Mouse (Mus musculus) neural tube, embryonic 13.5 days (tissue): ENCODE measurements around the gene Mmel1. TPM values are rescaled to one million over a fixed set of nuclear protein-coding genes. Genes with fewer than 3 reads are reported as not detected.
A peak's percentile ranks its signal among the peaks of the same experiment; 100 is the strongest.

Experiments used
- ATAC-seq: fragments of 200-750 bp; cut with Nextera tagmentation; 2 replicates; pipeline ENCODE4 v1.8.0; 2017; ENCODE audit warnings: low read depth, mild to moderate bottlenecking, moderate TSS enrichment, moderate library complexity
- H3K27ac ChIP-seq: fragments of 300-500 bp; sonication (generic); replicated peaks from 2 replicates; pipeline ENCODE4 v1.5.1; 2015; ENCODE audit warnings: moderate library complexity, mild to moderate bottlenecking, inconsistent platforms
- H3K27me3 ChIP-seq: fragments of 300-500 bp; sonication (generic); 2 replicates; pipeline ENCODE4 v1.6.1; 2015; ENCODE audit warnings: mild to moderate bottlenecking, inconsistent platforms
- H3K36me3 ChIP-seq: fragments of 300-500 bp; sonication (generic); 2 replicates; pipeline ENCODE4 v1.6.1; 2015; ENCODE audit warnings: mild to moderate bottlenecking, inconsistent platforms
- H3K4me1 ChIP-seq: fragments of 300-500 bp; sonication (generic); replicated peaks from 2 replicates; pipeline ENCODE4 v1.6.1; 2015; ENCODE audit warnings: inconsistent platforms
- H3K4me2 ChIP-seq: fragments of 300-500 bp; sonication (generic); 2 replicates; pipeline ENCODE4 v1.6.1; 2015; ENCODE audit warnings: inconsistent platforms, mild to moderate bottlenecking, moderate library complexity
- H3K4me3 ChIP-seq: fragments of 300-500 bp; sonication (generic); 2 replicates; pipeline ENCODE4 v1.5.1; 2015; ENCODE audit warnings: mild to moderate bottlenecking, inconsistent platforms
- H3K9ac ChIP-seq: fragments of 300-500 bp; sonication (generic); 2 replicates; pipeline ENCODE4 v1.6.1; 2015; ENCODE audit warnings: moderate library complexity, mild to moderate bottlenecking, inconsistent platforms
- H3K9me3 ChIP-seq: fragments of 300-500 bp; sonication (generic); 2 replicates; pipeline ENCODE4 v1.6.1; 2016; ENCODE audit warnings: inconsistent platforms
- WGBS: fragments of 180-500 bp; shearing (Covaris S2); methylation state at CpG from one replicate; pipeline ENCODE4 v1.1.7; 2015; 5-methylcytosine and 5-hydroxymethylcytosine counted together
- polyA plus RNA-seq: library from polyadenylated mRNA; unstranded; fragments of >200 nt; fragmentation: Nextera tagmentation; extraction: Ambion mirVana; gene quantifications from 2 replicates; pipeline ENCODE4 v1.2.1, GENCODE M21; 2015

Gene Mmel1
- polyA plus RNA-seq, result 0.17 and 0.22 TPM in 2 replicates

- Histone ChIP-seq H3K9ac (0 out of 2 replicates have a peak within 1 kb of the TSS, but pooled peaks have one; percentile 3), H3K9me3 (no peaks in the 10 kb centered on the region), H3K36me3 (no peaks in the 10 kb centered on the region), H3K4me2 (no peak within 1 kb of the TSS), H3K27me3 (peaks cover 30% of the 10 kb centered on the region), H3K4me3 (no peak within 1 kb of the TSS), H3K27ac (no peak within 1 kb of the TSS), H3K4me1 (peaks cover 14% of the 10 kb centered on the region)
- 90% methylated on average over 7 of the region's 7 CpGs for WGBS
- ATAC-seq, result no peak
Measured at GRCm38 (mm10) chr4:154869440-154869839, at the start of gene Mmel1. Mmel1 (plus strand) TSS chr4:154869585.

- H3K4me3 ChIP-seq, result no peak overlapping the region
- H3K36me3 ChIP-seq, result no peaks in the 10 kb centered on the region
- 31% methylated on average over 6 of the region's 6 CpGs for WGBS
- no peak overlapping the region for H3K27ac ChIP-seq
- peaks cover 75% of the 10 kb centered on the region for H3K27me3 ChIP-seq
- H3K4me2 ChIP-seq, result no peak overlapping the region
- H3K9me3 ChIP-seq, result no peaks in the 10 kb centered on the region
- ATAC-seq, result peak; percentile 30; the same call in 1 of the 2 replicates
- no peak overlapping the region for H3K9ac ChIP-seq
- H3K4me1 ChIP-seq, result no peaks in the 10 kb centered on the region; the same call in 1 of the 2 replicates
Measured at GRCm38 (mm10) chr4:154825662-154826061, 43.7 kb upstream of the Mmel1 start.

DNA sequence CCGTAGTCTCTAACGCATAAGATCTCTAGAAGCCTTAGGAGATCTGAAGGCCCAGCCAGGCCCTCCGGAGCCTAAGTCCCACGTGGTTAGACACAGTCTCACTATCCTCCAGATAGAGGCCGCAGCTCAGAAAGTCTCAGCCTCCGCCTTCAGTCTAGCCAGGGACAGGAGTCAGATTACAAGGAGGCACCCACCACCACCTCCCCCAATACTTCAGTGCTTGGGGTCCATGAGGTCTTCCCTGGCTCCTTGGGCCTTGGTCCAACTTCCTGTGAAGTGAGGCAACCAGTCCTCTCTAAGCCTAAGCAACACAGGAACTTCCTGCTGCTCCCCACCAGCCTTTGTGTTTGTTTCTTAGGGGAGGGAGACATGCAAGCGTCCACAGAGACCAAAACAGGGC lies 43.2 kb upstream of the Mmel1 start:
- Histone ChIP-seq H3K27me3 (peaks cover 75% of the 10 kb centered on the region), H3K9me3 (no peaks in the 10 kb centered on the region)
- 60% methylated on average over 7 of the region's 7 CpGs for WGBS

DNA sequence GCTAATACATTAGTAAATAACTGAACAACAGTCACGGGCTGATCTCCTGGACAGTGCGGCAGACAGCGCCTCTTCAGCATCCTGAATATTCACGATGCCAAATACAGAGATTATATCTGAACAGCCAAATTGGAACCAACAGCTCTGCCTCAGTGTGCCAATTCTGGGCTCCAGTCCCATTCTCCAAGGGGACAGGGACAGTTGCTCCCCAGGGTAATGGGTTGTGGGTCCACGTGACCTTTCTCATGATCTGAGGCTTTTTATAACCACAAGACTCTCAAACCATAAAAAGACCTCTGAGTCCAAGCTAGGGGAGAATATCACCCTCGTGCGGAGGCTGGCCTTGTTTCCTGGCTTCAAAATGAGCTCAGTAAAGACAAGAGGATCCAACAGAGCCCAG lies 42.2 kb upstream of the Mmel1 start:
- H3K27me3 ChIP-seq, result peaks cover 71% of the 10 kb centered on the region
- H3K27ac ChIP-seq, result no peak overlapping the region
- H3K4me1 ChIP-seq, result peaks cover 7% of the 10 kb centered on the region
- ATAC-seq, result no peak
- WGBS, result 89% methylated on average over 7 of the region's 7 CpGs
- no peaks in the 10 kb centered on the region for H3K36me3 ChIP-seq
- no peak overlapping the region for H3K4me2 ChIP-seq
- H3K4me3 ChIP-seq, result no peak overlapping the region
- H3K9me3 ChIP-seq, result no peaks in the 10 kb centered on the region
- H3K9ac ChIP-seq, result no peak overlapping the region

More for the DNA sequence above, 43.2 kb upstream of the Mmel1 start:
- no peak overlapping the region for H3K27ac ChIP-seq
- no peak overlapping the region for H3K4me3 ChIP-seq
- no peaks in the 10 kb centered on the region; the same call in 1 of the 2 replicates for H3K4me1 ChIP-seq
- no peaks in the 10 kb centered on the region for H3K36me3 ChIP-seq
- no peak overlapping the region for H3K9ac ChIP-seq
- H3K4me2 ChIP-seq, result no peak overlapping the region
- ATAC-seq, result no peak

DNA sequence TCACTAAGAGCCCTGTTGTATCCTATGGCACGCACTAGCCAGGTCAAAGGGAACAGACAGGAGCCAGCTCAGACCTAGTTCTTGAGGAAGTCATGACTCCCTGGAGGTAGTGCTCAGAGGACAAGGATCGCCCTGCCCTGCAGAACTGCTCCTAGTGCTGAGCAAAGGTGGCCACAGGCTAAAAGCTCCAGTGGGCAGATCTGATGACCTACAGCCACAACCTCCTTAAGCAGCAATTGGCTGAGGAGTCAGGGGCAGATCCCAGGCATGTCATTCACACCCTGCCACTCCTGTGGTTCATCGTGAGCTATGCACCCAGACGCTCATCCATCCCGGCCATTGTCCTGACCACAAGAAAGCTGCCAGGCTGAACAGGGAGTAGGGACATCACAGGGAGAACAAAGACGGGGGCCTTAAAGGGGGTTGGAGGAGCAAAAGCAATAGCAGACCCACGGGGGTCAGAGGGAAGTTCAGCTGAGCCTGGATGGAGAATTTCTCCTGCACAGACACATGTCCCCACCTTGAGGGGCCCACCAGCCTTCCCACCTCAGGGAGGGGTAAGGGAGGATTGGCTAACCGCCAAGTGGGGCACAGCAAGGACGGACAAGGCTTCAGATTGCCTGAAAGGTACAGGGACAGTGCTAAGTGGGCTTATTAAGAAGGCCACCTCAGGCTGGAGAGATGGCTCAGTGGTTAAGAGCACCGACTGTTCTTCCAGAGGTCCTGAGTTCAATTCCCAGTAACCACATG lies 41.3 kb upstream of the Mmel1 start:
- H3K27ac ChIP-seq, result no peak overlapping the region
- no peak overlapping the region for H3K4me2 ChIP-seq
- H3K4me3 ChIP-seq, result no peak overlapping the region
- no peaks in the 10 kb centered on the region for H3K36me3 ChIP-seq
- H3K27me3 ChIP-seq, result peaks cover 66% of the 10 kb centered on the region
- 40% methylated on average over 10 of the region's 10 CpGs for WGBS
- no peak for ATAC-seq
- no peak overlapping the region for H3K9ac ChIP-seq
- H3K4me1 ChIP-seq, result peaks cover 15% of the 10 kb centered on the region
- H3K9me3 ChIP-seq, result no peaks in the 10 kb centered on the region

DNA sequence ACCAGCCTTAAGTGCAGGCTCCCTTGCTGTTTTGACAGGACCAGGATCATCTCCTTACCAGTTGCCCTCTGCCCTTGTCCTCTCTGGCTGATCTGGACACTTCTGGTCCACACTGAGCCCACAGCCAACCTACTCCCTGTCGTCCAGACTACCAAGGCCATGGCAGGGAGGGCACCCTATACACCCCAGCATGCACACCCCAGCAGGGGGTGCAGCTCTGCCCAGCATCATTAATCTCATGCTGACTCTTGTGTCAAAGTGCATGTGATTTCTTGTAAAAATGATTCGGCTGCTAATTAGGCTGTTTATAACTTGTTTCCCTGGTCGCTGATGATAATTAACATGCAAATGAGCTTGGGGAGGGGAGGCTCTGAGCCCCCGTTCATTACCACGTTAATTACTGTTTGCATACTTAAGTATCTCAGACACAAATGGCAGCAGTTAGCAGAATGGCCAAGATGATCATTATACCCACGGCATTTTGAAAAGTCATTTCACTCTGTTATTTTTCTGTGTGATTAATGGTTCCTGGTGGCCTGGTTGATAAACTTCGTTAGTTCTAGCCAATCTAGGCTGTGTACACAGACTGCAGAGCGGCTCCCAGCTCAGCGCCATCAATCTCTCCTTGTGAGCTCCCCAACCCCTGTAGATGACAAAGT lies 37.3 kb upstream of the Mmel1 start:
- peak; percentile 51; the same call in 1 of the 2 replicates for ATAC-seq
- H3K9me3 ChIP-seq, result no peaks in the 10 kb centered on the region
- H3K4me3 ChIP-seq, result no peak overlapping the region
- H3K27ac ChIP-seq, result no peak overlapping the region
- H3K9ac ChIP-seq, result no peak overlapping the region
- WGBS, result 27% methylated on average over 9 of the region's 9 CpGs
- peaks cover 64% of the 10 kb centered on the region for H3K27me3 ChIP-seq
- no peak overlapping the region for H3K4me2 ChIP-seq
- H3K36me3 ChIP-seq, result no peaks in the 10 kb centered on the region
- peaks cover 38% of the 10 kb centered on the region for H3K4me1 ChIP-seq

DNA sequence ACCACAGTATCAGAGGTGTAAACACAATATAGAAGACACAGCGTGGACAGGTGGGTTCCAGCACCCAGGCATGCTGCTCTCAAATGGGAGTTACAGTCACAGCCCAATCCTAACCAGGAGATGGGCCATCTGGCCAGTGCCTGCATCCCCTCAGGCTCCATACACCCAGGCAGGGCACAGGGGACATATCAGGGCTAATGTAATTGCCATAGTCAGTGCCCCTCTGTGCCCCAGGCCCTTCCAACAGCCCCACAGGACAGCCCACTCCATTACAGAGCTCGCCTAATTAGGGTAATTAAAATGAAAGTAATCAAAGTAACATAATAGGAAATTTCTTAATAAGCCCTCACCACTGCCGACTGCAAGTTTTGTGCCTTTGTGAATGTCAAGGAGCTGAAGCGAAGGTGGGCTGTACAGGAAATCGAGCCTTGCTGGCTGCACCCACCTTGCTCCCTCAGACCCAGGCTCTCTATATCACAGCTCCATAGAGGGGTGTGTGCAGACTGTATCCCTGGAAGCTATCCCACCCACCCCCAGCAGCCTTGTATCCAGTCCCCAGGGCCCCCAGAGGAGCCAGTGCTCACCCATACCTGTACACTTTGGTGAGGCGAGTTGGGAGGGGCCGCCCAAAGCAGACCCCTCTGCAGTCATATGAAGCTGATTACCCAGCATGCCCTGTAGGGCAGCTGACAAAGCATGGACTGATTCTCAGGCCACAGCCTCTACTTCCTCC lies 33.0 kb upstream of the Mmel1 start:
- H3K4me2 ChIP-seq, result no peak overlapping the region
- H3K9ac ChIP-seq, result no peak overlapping the region
- H3K4me1 ChIP-seq, result peaks cover 39% of the 10 kb centered on the region
- no peaks in the 10 kb centered on the region for H3K36me3 ChIP-seq
- 61% methylated on average over 7 of the region's 7 CpGs for WGBS
- peaks cover 48% of the 10 kb centered on the region for H3K27me3 ChIP-seq
- ATAC-seq, result peak; percentile 70
- H3K9me3 ChIP-seq, result no peaks in the 10 kb centered on the region
- no peak overlapping the region for H3K4me3 ChIP-seq
- no peak overlapping the region for H3K27ac ChIP-seq

- H3K9ac ChIP-seq, result no peak within 1 kb of the TSS
- H3K36me3 ChIP-seq, result no peaks in the 10 kb centered on the region
- no peak within 1 kb of the TSS for H3K4me2 ChIP-seq
- no peak for ATAC-seq
- no peak within 1 kb of the TSS for H3K4me3 ChIP-seq
- H3K9me3 ChIP-seq, result no peaks in the 10 kb centered on the region
- peaks cover 32% of the 10 kb centered on the region for H3K4me1 ChIP-seq
- H3K27me3 ChIP-seq, result peaks cover 44% of the 10 kb centered on the region
- 50% methylated on average over 2 of the region's 2 CpGs for WGBS
- H3K27ac ChIP-seq, result no peak within 1 kb of the TSS
Measured at GRCm38 (mm10) chr4:154837170-154837569, 32.2 kb upstream of the Mmel1 start, which contains the start of gene Ttc34. Ttc34 (plus strand) TSS chr4:154837459.

DNA sequence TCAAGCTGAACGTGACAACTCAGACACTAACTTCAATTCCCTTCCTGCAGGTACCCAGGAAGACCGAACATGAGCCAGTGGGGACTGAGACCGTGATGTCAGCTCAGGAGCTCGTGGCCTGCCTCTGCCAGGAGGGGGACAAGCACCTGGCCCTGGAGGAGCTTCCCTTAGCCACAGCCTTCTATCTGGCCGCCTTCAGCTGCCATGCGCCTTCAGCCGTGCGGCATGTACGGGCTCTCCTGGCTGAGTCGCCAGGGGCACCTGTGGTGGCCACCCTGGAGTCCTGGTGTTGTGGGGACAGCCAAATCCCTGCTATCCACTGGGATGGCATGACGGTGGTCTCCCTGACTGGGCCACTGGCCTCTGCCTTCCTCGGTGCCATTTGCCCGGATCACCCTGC lies 30.6 kb upstream of the Mmel1 start:
- Histone ChIP-seq H3K27ac (no peak overlapping the region), H3K4me2 (no peak overlapping the region), H3K4me1 (peaks cover 17% of the 10 kb centered on the region; the same call in 1 of the 2 replicates), H3K9ac (no peak overlapping the region), H3K36me3 (no peaks in the 10 kb centered on the region), H3K4me3 (no peak overlapping the region), H3K27me3 (peaks cover 34% of the 10 kb centered on the region), H3K9me3 (no peaks in the 10 kb centered on the region)
- 89% methylated on average over 13 of the region's 13 CpGs for WGBS
- no peak for ATAC-seq

DNA sequence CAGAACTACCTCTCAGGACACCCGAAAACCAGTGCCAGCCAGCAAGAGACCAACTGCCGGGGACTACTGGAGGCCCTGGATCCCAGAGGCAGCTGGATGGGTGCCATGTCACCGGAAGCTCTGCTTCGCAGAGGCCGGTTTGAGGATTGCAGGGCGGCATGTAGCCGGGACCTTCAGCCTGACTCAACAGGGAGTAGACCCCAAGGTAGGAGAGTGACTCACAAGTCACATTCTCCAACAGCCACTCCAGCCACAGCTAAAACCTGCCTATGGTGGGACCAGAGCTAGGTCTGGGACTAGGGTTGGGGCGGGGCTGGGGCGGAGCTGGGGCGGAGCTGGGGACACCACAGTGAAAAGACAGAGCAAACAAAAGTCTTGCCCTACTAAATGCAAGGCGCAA lies 30.0 kb upstream of the Mmel1 start:
- H3K9me3 ChIP-seq, result no peaks in the 10 kb centered on the region
- WGBS, result 46% methylated on average over 11 of the region's 11 CpGs
- H3K27me3 ChIP-seq, result peaks cover 33% of the 10 kb centered on the region
- H3K36me3 ChIP-seq, result no peaks in the 10 kb centered on the region
- H3K4me1 ChIP-seq, result peaks cover 17% of the 10 kb centered on the region; the same call in 1 of the 2 replicates
- ATAC-seq, result no peak
- no peak overlapping the region for H3K9ac ChIP-seq
- no peak overlapping the region for H3K4me2 ChIP-seq
- no peak overlapping the region for H3K4me3 ChIP-seq
- no peak overlapping the region for H3K27ac ChIP-seq

DNA sequence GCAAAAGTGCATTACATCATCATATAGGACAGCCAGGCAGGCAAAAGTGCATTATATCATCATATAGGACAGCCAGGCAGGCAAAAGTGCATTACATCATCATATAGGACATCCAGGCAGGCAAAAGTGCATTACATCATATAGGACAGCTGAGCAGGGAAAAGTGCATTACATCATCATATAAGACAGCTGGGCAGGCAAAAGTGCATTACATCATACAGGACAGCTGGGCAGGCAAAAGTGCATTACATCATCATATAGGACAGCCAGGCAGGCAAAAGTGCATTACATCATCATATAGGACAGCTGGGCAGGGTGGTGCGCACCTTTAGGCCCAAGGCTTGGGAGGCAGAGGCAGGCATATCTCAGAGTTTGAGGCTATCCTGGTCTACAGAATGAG lies 16.7 kb upstream of the Mmel1 start:
- H3K4me2 ChIP-seq, result no peak overlapping the region
- H3K27me3 ChIP-seq, result peaks cover 28% of the 10 kb centered on the region
- no peak for ATAC-seq
- WGBS, result 91% methylated on average over 1 of the region's 1 CpGs
- no peaks in the 10 kb centered on the region for H3K36me3 ChIP-seq
- no peak overlapping the region for H3K4me3 ChIP-seq
- H3K9me3 ChIP-seq, result no peaks in the 10 kb centered on the region
- H3K9ac ChIP-seq, result no peak overlapping the region
- H3K4me1 ChIP-seq, result peaks cover 12% of the 10 kb centered on the region
- H3K27ac ChIP-seq, result no peak overlapping the region

DNA sequence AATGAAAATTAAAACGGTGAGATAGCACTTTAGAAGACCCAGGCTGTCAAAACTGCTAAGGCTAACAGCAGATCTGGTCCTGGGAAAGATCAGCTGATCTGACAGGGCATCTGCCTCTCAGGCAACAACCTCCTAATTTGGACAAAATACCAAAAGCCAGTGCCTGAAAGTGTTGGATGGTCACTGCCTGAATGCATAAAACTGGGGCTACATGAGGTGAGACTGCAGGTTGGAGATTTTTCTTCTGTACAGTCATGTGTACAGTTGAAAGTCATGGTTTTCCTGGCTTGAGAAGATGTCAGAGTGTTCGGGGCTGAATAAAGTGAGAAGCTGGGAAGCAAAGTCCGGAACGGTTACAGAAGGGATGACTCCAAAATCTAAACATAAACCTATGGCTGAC lies 15.5 kb upstream of the Mmel1 start:
- 92% methylated on average over 4 of the region's 4 CpGs for WGBS

More for the DNA sequence above, 15.5 kb upstream of the Mmel1 start:
- no peaks in the 10 kb centered on the region for H3K9me3 ChIP-seq
- H3K27me3 ChIP-seq, result peaks cover 34% of the 10 kb centered on the region
- H3K9ac ChIP-seq, result no peak overlapping the region
- H3K27ac ChIP-seq, result no peak overlapping the region
- no peak for ATAC-seq
- H3K36me3 ChIP-seq, result no peaks in the 10 kb centered on the region
- H3K4me1 ChIP-seq, result peaks cover 12% of the 10 kb centered on the region
- no peak overlapping the region for H3K4me2 ChIP-seq
- H3K4me3 ChIP-seq, result no peak overlapping the region
